Mouse (Mus musculus) left cerebral cortex, adult 9 months (tissue): ENCODE measurements around the gene Srcin1.

Source experiments
- DNase-seq, 2 experiments: peaks; one replicate each; pipeline ENCODE4 v3.0.0; 2022; ENCODE audit warnings: low spot score in 2 of 2

The Srcin1 gene

GRCm38 (mm10) chr11:97509058-97509457, 66.9 kb downstream of the Srcin1 start:
- no peak for DNase-seq

- DNase-seq = no peak
Measured at GRCm38 (mm10) chr11:97508198-97508597, 67.8 kb downstream of the Srcin1 start.

- no peak for DNase-seq
Measured at GRCm38 (mm10) chr11:97506331-97506730, 69.7 kb downstream of the Srcin1 start.

- DNase-seq = no peak
Measured at GRCm38 (mm10) chr11:97505784-97506183, 70.2 kb downstream of the Srcin1 start.

- DNase-seq = no peak
Measured at GRCm38 (mm10) chr11:97502846-97503245, 73.1 kb downstream of the Srcin1 start.

GRCm38 (mm10) chr11:97502383-97502782, 73.6 kb downstream of the Srcin1 start:
- DNase-seq = peak in 1 of 2 experiments; percentile 52

GRCm38 (mm10) chr11:97500720-97501448, 75.1 kb downstream of the Srcin1 start:
- no peak for DNase-seq

GRCm38 (mm10) chr11:97499865-97500719, 75.9 kb downstream of the Srcin1 start, which contains the start of gene 4933428G20Rik:
TSS of gene 4933428G20Rik (minus strand) at chr11:97500340.
- no peak for DNase-seq

- DNase-seq = no peak
Measured at GRCm38 (mm10) chr11:97497543-97497942, 78.4 kb downstream of the Srcin1 start.

GRCm38 (mm10) chr11:97492836-97493235, 83.2 kb downstream of the Srcin1 start:
- no peak for DNase-seq

- DNase-seq = no peak
Measured at GRCm38 (mm10) chr11:97491640-97492039, 84.3 kb downstream of the Srcin1 start.

GRCm38 (mm10) chr11:97489589-97490324, 86.2 kb downstream of the Srcin1 start:
- peak in 1 of 2 experiments; percentile 73 for DNase-seq

GRCm38 (mm10) chr11:97487656-97488055, 88.3 kb downstream of the Srcin1 start:
- DNase-seq = no peak

- DNase-seq = no peak
Measured at GRCm38 (mm10) chr11:97485661-97486060, 90.3 kb downstream of the Srcin1 start.

GRCm38 (mm10) chr11:97479824-97480223, 96.2 kb downstream of the Srcin1 start:
- DNase-seq = no peak

- DNase-seq = no peak
Measured at GRCm38 (mm10) chr11:97479085-97479484, 96.9 kb downstream of the Srcin1 start.

- DNase-seq = no peak
Measured at GRCm38 (mm10) chr11:97478345-97478744, 97.6 kb downstream of the Srcin1 start.

GRCm38 (mm10) chr11:97477431-97477830, 98.6 kb downstream of the Srcin1 start:
- no peak for DNase-seq

- DNase-seq = peak in 1 of 2 experiments; percentile 76
Measured at GRCm38 (mm10) chr11:97476334-97477095, 99.5 kb downstream of the Srcin1 start.

GRCm38 (mm10) chr11:97471276-97471675, 104.7 kb downstream of the Srcin1 start:
- no peak for DNase-seq

GRCm38 (mm10) chr11:97469828-97470227, 106.2 kb downstream of the Srcin1 start:
- DNase-seq = no peak
